In genomic region chr17:49063789-49064188, GRCm38 (mm10) we compare ENCODE assay signal across 13 mouse cellular contexts.
DNase-seq lines count a peak whose midpoint lies in the region; ATAC-seq and TF ChIP-seq lines count a peak whose summit lies in the region.
"Had no signal": no experiment of that assay in that cellular context is flagged by ENCODE, and none has a peak within 500 bp of the region (broad histone marks: within the 10 kb centered on the region; RNA-seq: fewer than 3 reads in every experiment).

No protein-coding gene starts in this region.

- intact Hi-C loops in left cerebral cortex, adult 2 months (cut with DNase I), result no loop called here
- intact Hi-C loops in left cerebral cortex, postnatal 4 days (cut with DNase I), result no loop called here

- WGBS in forebrain, embryonic 14.5 days, result 31% methylated on average over 3 of the region's 3 CpGs
- WGBS in forebrain, embryonic 10.5 days, result 43% methylated on average over 3 of the region's 3 CpGs
- WGBS in forebrain, postnatal 0 days, result 34% methylated on average over 3 of the region's 3 CpGs
- 31% methylated on average over 3 of the region's 3 CpGs for WGBS in midbrain, embryonic 16.5 days
- 50% methylated on average over 3 of the region's 3 CpGs for WGBS in kidney, embryonic 16.5 days

- H3K4me1 ChIP-seq in forebrain, embryonic 14.5 days (ENCODE audit: control insufficient read depth, insufficient read depth, low read length), result peaks cover 5% of the 10 kb centered on the region; the same call in 1 of the 2 replicates
- H3K4me1 ChIP-seq in forebrain, embryonic 10.5 days, result peaks cover 8% of the 10 kb centered on the region; the same call in 1 of the 2 replicates
- H3K4me1 ChIP-seq in forebrain, postnatal 0 days (ENCODE audit: insufficient read depth), result peaks cover 17% of the 10 kb centered on the region
- H3K4me1 ChIP-seq in midbrain, embryonic 16.5 days (ENCODE audit: control insufficient read depth, insufficient read depth, low read length), result peaks cover 7% of the 10 kb centered on the region
- H3K4me1 ChIP-seq in kidney, embryonic 16.5 days (ENCODE audit: insufficient read depth, low read length), result peaks cover 5% of the 10 kb centered on the region; the same call in 1 of the 2 replicates
- H3K4me1 ChIP-seq: liver, embryonic 12.5 days had no signal

- H3K27ac ChIP-seq in forebrain, embryonic 14.5 days (ENCODE audit: low read depth, low read length), result no peak overlapping the region
- no peak overlapping the region for H3K27ac ChIP-seq in forebrain, embryonic 10.5 days
- peak overlapping the region; percentile 80 for H3K27ac ChIP-seq in left cerebral cortex, adult 2 months
- H3K27ac ChIP-seq in forebrain, postnatal 0 days (ENCODE audit: low read depth, low read length), result peak overlapping the region; percentile 85
- peak overlapping the region; percentile 40; the same call in 1 of the 2 replicates for H3K27ac ChIP-seq in midbrain, embryonic 16.5 days (ENCODE audit: low read length)
- no peak overlapping the region for H3K27ac ChIP-seq in kidney, embryonic 16.5 days (ENCODE audit: low read length)
- H3K27ac ChIP-seq: liver, embryonic 12.5 days had no signal

- no peak for TF ChIP-seq CTCF in left cerebral cortex, adult 2 months (IDR thresholded peaks at IDR 0.05)
- no peak for TF ChIP-seq CTCF in forebrain, postnatal 0 days (IDR thresholded peaks at IDR 0.05; ENCODE audit: low read depth)

- H3K27me3 ChIP-seq in forebrain, embryonic 14.5 days (replicated peaks; ENCODE audit: control insufficient read depth, insufficient read depth, low read length), result no peaks in the 10 kb centered on the region
- H3K27me3 ChIP-seq in forebrain, embryonic 10.5 days (ENCODE audit: poor library complexity, severe bottlenecking), result no peaks in the 10 kb centered on the region
- H3K27me3 ChIP-seq in forebrain, postnatal 0 days (ENCODE audit: insufficient read depth, low read length), result no peaks in the 10 kb centered on the region
- no peaks in the 10 kb centered on the region for H3K27me3 ChIP-seq in midbrain, embryonic 16.5 days (ENCODE audit: control insufficient read depth, insufficient read depth, low read depth, low read length)
- no peaks in the 10 kb centered on the region for H3K27me3 ChIP-seq in kidney, embryonic 16.5 days (ENCODE audit: insufficient read depth, low read length)
- H3K27me3 ChIP-seq: liver, embryonic 12.5 days had no signal

- H3K4me3 ChIP-seq in forebrain, embryonic 14.5 days (ENCODE audit: low read depth, low read length), result no peak overlapping the region
- no peak overlapping the region for H3K4me3 ChIP-seq in forebrain, embryonic 10.5 days
- H3K4me3 ChIP-seq in left cerebral cortex, adult 2 months, result no peak overlapping the region
- H3K4me3 ChIP-seq in forebrain, postnatal 0 days (ENCODE audit: low read depth, low read length), result no peak overlapping the region
- no peak overlapping the region for H3K4me3 ChIP-seq in midbrain, embryonic 16.5 days (ENCODE audit: low read depth, low read length)
- no peak overlapping the region for H3K4me3 ChIP-seq in kidney, embryonic 16.5 days (ENCODE audit: low read length)
- H3K4me3 ChIP-seq: liver, embryonic 12.5 days had no signal

- H3K4me2 ChIP-seq in forebrain, embryonic 14.5 days (ENCODE audit: low read length), result no peak overlapping the region
- no peak overlapping the region for H3K4me2 ChIP-seq in forebrain, postnatal 0 days (ENCODE audit: low read depth)
- no peak overlapping the region for H3K4me2 ChIP-seq in midbrain, embryonic 16.5 days (ENCODE audit: low read length)
- no peak overlapping the region for H3K4me2 ChIP-seq in kidney, embryonic 16.5 days (replicated peaks; ENCODE audit: low read depth, low read length)
- H3K4me2 ChIP-seq: liver, embryonic 12.5 days had no signal

- H3K36me3 ChIP-seq in forebrain, embryonic 14.5 days (ENCODE audit: control insufficient read depth, insufficient read depth, low read length), result no peaks in the 10 kb centered on the region
- no peaks in the 10 kb centered on the region for H3K36me3 ChIP-seq in forebrain, embryonic 10.5 days (replicated peaks)
- H3K36me3 ChIP-seq in forebrain, postnatal 0 days (ENCODE audit: insufficient read depth), result no peaks in the 10 kb centered on the region
- H3K36me3 ChIP-seq in midbrain, embryonic 16.5 days (ENCODE audit: control insufficient read depth, insufficient read depth, low read length), result no peaks in the 10 kb centered on the region
- no peaks in the 10 kb centered on the region for H3K36me3 ChIP-seq in kidney, embryonic 16.5 days (ENCODE audit: insufficient read depth, low read length)
- H3K36me3 ChIP-seq: liver, embryonic 12.5 days had no signal

- no peak overlapping the region for H3K9ac ChIP-seq in forebrain, embryonic 14.5 days (ENCODE audit: low read length)
- no peak overlapping the region for H3K9ac ChIP-seq in forebrain, postnatal 0 days
- no peak overlapping the region for H3K9ac ChIP-seq in midbrain, embryonic 16.5 days (ENCODE audit: low read depth, low read length)
- no peak overlapping the region for H3K9ac ChIP-seq in kidney, embryonic 16.5 days (replicated peaks; ENCODE audit: low read length)
- H3K9ac ChIP-seq: liver, embryonic 12.5 days had no signal

- peak; percentile 39 for DNase-seq in forebrain, embryonic 14.5 days (ENCODE audit: low spot score)
- no peak for DNase-seq in forebrain, embryonic 10.5 days (ENCODE audit: extremely low spot score, low spot score)
- no peak for DNase-seq in left cerebral cortex, adult 2 months (ENCODE audit: extremely low spot score in 1 of 2, low spot score in 2 of 2)
- no peak for DNase-seq in left cerebral cortex, postnatal 4 days
- peak; percentile 61 for DNase-seq in forebrain, postnatal 0 days
- no peak for DNase-seq in ovary, postnatal 10 days (ENCODE audit: low spot score)
- DNase-seq: adrenal gland, postnatal 14 days; kidney, adult 11 months; kidney, postnatal 36 days had no signal

- no peaks in the 10 kb centered on the region for H3K9me3 ChIP-seq in forebrain, embryonic 14.5 days (replicated peaks; ENCODE audit: control insufficient read depth, low read length)
- H3K9me3 ChIP-seq in forebrain, embryonic 10.5 days, result no peaks in the 10 kb centered on the region
- H3K9me3 ChIP-seq in forebrain, postnatal 0 days (ENCODE audit: low read length), result no peaks in the 10 kb centered on the region
- H3K9me3 ChIP-seq in midbrain, embryonic 16.5 days (replicated peaks; ENCODE audit: control insufficient read depth, low read length, poor library complexity, severe bottlenecking), result no peaks in the 10 kb centered on the region
- no peaks in the 10 kb centered on the region for H3K9me3 ChIP-seq in kidney, embryonic 16.5 days (ENCODE audit: low read length)
- H3K9me3 ChIP-seq: liver, embryonic 12.5 days had no signal

- ATAC-seq in forebrain, embryonic 14.5 days, result peak; percentile 72; the same call in 1 of the 2 replicates
- peak; percentile 78 for ATAC-seq in forebrain, postnatal 0 days
- peak; percentile 68 for ATAC-seq in midbrain, embryonic 16.5 days
- no peak for ATAC-seq in kidney, embryonic 16.5 days (ENCODE audit: low FRiP score, low TSS enrichment)
- ATAC-seq: liver, embryonic 12.5 days; lung, postnatal 0 days had no signal

Comparison
In these comparisons a context has a peak if more than half of its experiments do, and no peak if none do; other contexts are left out.
1. DNase-seq: peak in forebrain, embryonic 14.5 days (single experiment) and forebrain, postnatal 0 days (single experiment); none in forebrain, embryonic 10.5 days (single experiment), left cerebral cortex, adult 2 months (0 of 2), left cerebral cortex, postnatal 4 days (single experiment) and ovary, postnatal 10 days (single experiment).
2. H3K27ac ChIP-seq: peak in left cerebral cortex, adult 2 months (single experiment), forebrain, postnatal 0 days (single experiment) and midbrain, embryonic 16.5 days (single experiment); none in forebrain, embryonic 14.5 days (single experiment), forebrain, embryonic 10.5 days (single experiment) and kidney, embryonic 16.5 days (single experiment).